ENCODE assay signal across 31 mouse cellular contexts in genomic region chr17:34314286-34314685, GRCm38 (mm10). TPM values are rescaled to one million over a fixed set of nuclear protein-coding genes. Genes with fewer than 3 reads are reported as not detected.
DNase-seq lines count a peak whose midpoint lies in the region; ATAC-seq and TF ChIP-seq lines count a peak whose summit lies in the region.
"Had no signal": no experiment of that assay in that cellular context is flagged by ENCODE, and none has a peak within 500 bp of the region (broad histone marks: within the 10 kb centered on the region; RNA-seq: fewer than 3 reads in every experiment).

No protein-coding gene starts in this region.

- H3K9ac ChIP-seq in kidney, postnatal 0 days (ENCODE audit: low read depth, low read length), result no peak overlapping the region
- H3K9ac ChIP-seq: forebrain, embryonic 13.5 days; hindbrain, embryonic 13.5 days had no signal

- no peaks in the 10 kb centered on the region for H3K36me3 ChIP-seq in kidney, postnatal 0 days (ENCODE audit: insufficient read depth, low read length)
- H3K36me3 ChIP-seq: forebrain, embryonic 10.5 days; G1E; hindbrain, embryonic 10.5 days; hindbrain, embryonic 13.5 days had no signal

- H3K27me3 ChIP-seq in kidney, postnatal 0 days (ENCODE audit: insufficient read depth, low read length), result no peaks in the 10 kb centered on the region
- H3K27me3 ChIP-seq: CH12.LX; forebrain, embryonic 13.5 days; hindbrain, embryonic 13.5 days had no signal

- H3K4me2 ChIP-seq in kidney, postnatal 0 days (ENCODE audit: low read length), result no peak overlapping the region
- H3K4me2 ChIP-seq: forebrain, embryonic 13.5 days; heart, embryonic 11.5 days; hindbrain, embryonic 13.5 days had no signal

- 0 out of 2 replicates have a peak, but pooled peaks have one; percentile 31 for ATAC-seq in kidney, postnatal 0 days (replicated peaks; ENCODE audit: low FRiP score, low read depth)
- ATAC-seq: forebrain, embryonic 13.5 days; forebrain, embryonic 16.5 days; hindbrain, embryonic 16.5 days had no signal

- WGBS in kidney, postnatal 0 days, result 54% methylated on average over 9 of the region's 9 CpGs

- no peak overlapping the region for H3K27ac ChIP-seq in kidney, postnatal 0 days
- H3K27ac ChIP-seq: forebrain, embryonic 10.5 days; forebrain, embryonic 13.5 days; hindbrain, embryonic 10.5 days; hindbrain, embryonic 13.5 days had no signal

- TF ChIP-seq CTCF in kidney, postnatal 0 days (IDR thresholded peaks at IDR 0.05; ENCODE audit: low read depth), result no peak

- H3K4me1 ChIP-seq in kidney, postnatal 0 days (replicated peaks; ENCODE audit: insufficient read depth, low read length), result no peaks in the 10 kb centered on the region

- peak; percentile 88 for DNase-seq in heart, adult 11 months
- no peak for DNase-seq in heart, postnatal 4 days
- no peak for DNase-seq in kidney, postnatal 0 days (ENCODE audit: low spot score)
- DNase-seq in kidney, adult 18-20 months, result no peak
- peak; percentile 63 for DNase-seq in B cell, adult 2 months
- no peak for DNase-seq in cerebellum, postnatal 25 days
- DNase-seq: adrenal gland, adult 2 months; adrenal gland, postnatal 14 days; cerebellum, adult 11-12 months; cerebellum, adult 8-10 months; cerebellum, postnatal 10 days; gastrocnemius, postnatal 10 days; gastrocnemius, postnatal 36 days had no signal

- H3K9me3 ChIP-seq in kidney, postnatal 0 days (replicated peaks; ENCODE audit: low read length), result no peaks in the 10 kb centered on the region
- H3K9me3 ChIP-seq: forebrain, embryonic 10.5 days; forebrain, embryonic 13.5 days; G1E; hindbrain, embryonic 10.5 days; hindbrain, embryonic 13.5 days had no signal

- no peak overlapping the region for H3K4me3 ChIP-seq in kidney, postnatal 0 days (replicated peaks; ENCODE audit: low read depth, low read length)
- H3K4me3 ChIP-seq: forebrain, embryonic 10.5 days; forebrain, embryonic 13.5 days; hindbrain, embryonic 10.5 days; hindbrain, embryonic 13.5 days had no signal

RNA-seq across cellular contexts. Expression of gene H2-Eb1, which starts 8.6 kb away (rescaled TPM):
- 1 to 10 TPM; 4.0 to 4.9 TPM for total RNA-seq in heart, postnatal 4 days (2021)
- polyA plus RNA-seq in kidney, postnatal 0 days (2015; fragmentation: Nextera tagmentation; extraction: Ambion mirVana), result 13.6 and 14.3 TPM in 2 replicates
- total RNA-seq: G1E had no signal
- polyA plus RNA-seq: G1E had no signal

RNA-seq across cellular contexts. Expression of gene H2-Eb2, which starts 11.2 kb away (rescaled TPM):
- not detected for total RNA-seq in heart, postnatal 4 days (2021)
- polyA plus RNA-seq in kidney, postnatal 0 days (2015; fragmentation: Nextera tagmentation; extraction: Ambion mirVana), result 0.06 TPM in 1 of 2 replicates, not detected in the other
- total RNA-seq: adrenal gland, adult 2 months; adrenal gland, postnatal 14 days; gastrocnemius, adult 18-20 months; gastrocnemius, postnatal 10 days; gastrocnemius, postnatal 36 days; granulocyte monocyte progenitor cell, adult 5-6 weeks; heart, adult 8-10 months; heart, postnatal 25 days had no signal
- polyA plus RNA-seq: embryonic facial prominence, embryonic 11.5 days; embryonic facial prominence, embryonic 14.5 days; forebrain, embryonic 10.5 days; forebrain, embryonic 13.5 days; forebrain, embryonic 16.5 days; G1E; heart, embryonic 11.5 days; heart, embryonic 14.5 days; heart, postnatal 0 days; hindbrain, embryonic 10.5 days; Patski had no signal

RNA-seq across cellular contexts. Expression of gene H2-Aa, which starts 26.7 kb away (rescaled TPM):
- total RNA-seq in heart, postnatal 4 days (2021), result 1 to 10 TPM; 2.2 to 3.0 TPM
- polyA plus RNA-seq in kidney, postnatal 0 days (2015; fragmentation: Nextera tagmentation; extraction: Ambion mirVana), result 5.9 and 6.0 TPM in 2 replicates
- total RNA-seq: G1E had no signal
- polyA plus RNA-seq: embryonic facial prominence, embryonic 11.5 days; forebrain, embryonic 16.5 days; G1E; heart, embryonic 11.5 days; hindbrain, embryonic 10.5 days; Patski had no signal

RNA-seq across cellular contexts. Expression of gene Btnl2, which starts 40.3 kb away (rescaled TPM):
- under 1 TPM; 0.09 to 0.31 TPM for total RNA-seq in heart, postnatal 4 days (2021)
- polyA plus RNA-seq in kidney, postnatal 0 days (2015; fragmentation: Nextera tagmentation; extraction: Ambion mirVana), result 0.04 TPM in 1 of 2 replicates, not detected in the other
- total RNA-seq: granulocyte monocyte progenitor cell, adult 5-6 weeks had no signal
- polyA plus RNA-seq: embryonic facial prominence, embryonic 14.5 days; forebrain, embryonic 10.5 days; forebrain, embryonic 13.5 days; forebrain, embryonic 16.5 days; G1E; heart, embryonic 11.5 days; heart, embryonic 14.5 days; heart, postnatal 0 days; hindbrain, embryonic 10.5 days; hindbrain, embryonic 13.5 days; hindbrain, embryonic 16.5 days; Patski had no signal

RNA-seq across cellular contexts. Expression of gene H2-Ab1, which starts 56.8 kb away (rescaled TPM):
- 1 to 10 TPM; 2.4 to 3.1 TPM for total RNA-seq in heart, postnatal 4 days (2021)
- polyA plus RNA-seq in kidney, postnatal 0 days (2015; fragmentation: Nextera tagmentation; extraction: Ambion mirVana), result 48.2 and 49.7 TPM in 2 replicates

Comparison
In these comparisons a context has a peak if more than half of its experiments do, and no peak if none do; other contexts are left out.
1. DNase-seq: peak in heart, adult 11 months (single experiment) and B cell, adult 2 months (2 of 2); none in heart, postnatal 4 days (single experiment), kidney, postnatal 0 days (single experiment), kidney, adult 18-20 months (single experiment) and cerebellum, postnatal 25 days (0 of 2).